Mouse (Mus musculus) gastrocnemius, adult 2 months (tissue): ENCODE data around the gene Mum1. TPM values are rescaled to one million over a fixed set of nuclear protein-coding genes. Genes with fewer than 3 reads are reported as not detected.
"Not testable (repeated sequence)": the region's sequence is repeated elsewhere in the genome, so short reads cannot be mapped to it uniquely, and the experiment has no call there.

ENCODE experiments used
- DNase-seq: peaks from one replicate; pipeline ENCODE4 v3.0.0; 2022
- H3K27ac ChIP-seq: fragments of 200-600 bp; 2 replicates; pipeline ENCODE4 v1.8.1; 2022; ENCODE audit warnings: mild to moderate bottlenecking
- H3K4me3 ChIP-seq: fragments of 200-600 bp; 2 replicates; pipeline ENCODE4 v1.8.1; 2022; ENCODE audit warnings: mild to moderate bottlenecking, moderate library complexity
- CTCF ChIP-seq: fragments of 200-600 bp; IDR thresholded peaks from 2 replicates; pipeline ENCODE4 v1.8.1; 2022; ENCODE audit warnings: antibody characterized with exemption, mild to moderate bottlenecking, moderate library complexity
- intact Hi-C: fragments of 180-260 bp; cut with DNase I; formaldehyde crosslinking; loops from one replicate; pipeline ENCODE4 v1.15.1; 2025
- total RNA-seq, 2 experiments: library from RNA; stranded (reverse); gene quantifications; 2 replicates each; pipeline ENCODE4 v1.2.3; 2021

Mum1 gene
- total RNA-seq, 2 experiments from 2014 or later: 12.2 to 19.2 TPM

GRCm38 (mm10) chr10:80215048-80215772 lies 11.0 kb upstream of the Mum1 start:
- intact Hi-C loops: no loop called here
- H3K27ac ChIP-seq: no peak overlapping the region; the same call in 1 of the 2 replicates
- H3K4me3 ChIP-seq: no peak overlapping the region
- no peak for TF ChIP-seq CTCF
- DNase-seq: no peak

- no peak for DNase-seq
- no peak for TF ChIP-seq CTCF
- H3K27ac ChIP-seq: no peak overlapping the region
- intact Hi-C loops: no loop called here
- H3K4me3 ChIP-seq: no peak overlapping the region
Measured at GRCm38 (mm10) chr10:80220676-80221075, 5.6 kb upstream of the Mum1 start.

GRCm38 (mm10) chr10:80223137-80223536 lies 3.1 kb upstream of the Mum1 start:
- DNase-seq, H3K27ac ChIP-seq, intact Hi-C loops, H3K4me3 ChIP-seq: not testable (repeated sequence)

GRCm38 (mm10) chr10:80226071-80226415 lies 191 bp upstream of the Mum1 start:
- intact Hi-C loops: loop anchor here (2.0 kb wide), 2 partner anchors 19 to 27 kb away; no protein-coding TSS in a partner anchor
- DNase-seq: no peak
- H3K27ac ChIP-seq: peak overlapping the region; percentile 94
- no peak for TF ChIP-seq CTCF
- peak overlapping the region; percentile 73 for H3K4me3 ChIP-seq

GRCm38 (mm10) chr10:80227166-80227539 lies 919 bp downstream of the Mum1 start:
- no peak for DNase-seq
- no peak for TF ChIP-seq CTCF
- Histone ChIP-seq H3K27ac (peak overlapping the region; percentile 94), H3K4me3 (peak overlapping the region; percentile 73)
- intact Hi-C loops: loop anchor here (2.0 kb wide), 2 partner anchors 18 to 28 kb away; no protein-coding TSS in a partner anchor

GRCm38 (mm10) chr10:80227877-80228775 lies 1.9 kb downstream of the Mum1 start:
- H3K4me3 ChIP-seq: peak overlapping the region; percentile 73
- DNase-seq: peak; percentile 74
- TF ChIP-seq CTCF: no peak
- intact Hi-C loops: loop anchor here (2.0 kb wide), 2 partner anchors 17 to 29 kb away; no protein-coding TSS in a partner anchor
- peak overlapping the region; percentile 94 for H3K27ac ChIP-seq

- no peak for TF ChIP-seq CTCF
- H3K27ac ChIP-seq: peak overlapping the region; percentile 35; the same call in 1 of the 2 replicates
- DNase-seq: no peak
- H3K4me3 ChIP-seq: no peak overlapping the region
- intact Hi-C loops: no loop called here
Measured at GRCm38 (mm10) chr10:80236145-80236825, 10.1 kb downstream of the Mum1 start.

- DNase-seq: no peak
- no peak for TF ChIP-seq CTCF
- no peak overlapping the region for H3K27ac ChIP-seq
- intact Hi-C loops: no loop called here
- no peak overlapping the region for H3K4me3 ChIP-seq
Measured at GRCm38 (mm10) chr10:80237020-80237419, 10.8 kb downstream of the Mum1 start.

- H3K27ac ChIP-seq: no peak overlapping the region
- no peak for TF ChIP-seq CTCF
- H3K4me3 ChIP-seq: no peak overlapping the region
- intact Hi-C loops: no loop called here
- no peak for DNase-seq
Measured at GRCm38 (mm10) chr10:80238306-80238705, 12.1 kb downstream of the Mum1 start.

- Histone ChIP-seq H3K27ac (no peak overlapping the region), H3K4me3 (no peak overlapping the region)
- no peak for TF ChIP-seq CTCF
- DNase-seq: no peak
- intact Hi-C loops: no loop called here
Measured at GRCm38 (mm10) chr10:80239791-80240190, 13.6 kb downstream of the Mum1 start.

GRCm38 (mm10) chr10:80242088-80242487 lies 15.9 kb downstream of the Mum1 start:
- intact Hi-C loops: no loop called here
- no peak for TF ChIP-seq CTCF
- no peak overlapping the region for H3K27ac ChIP-seq
- H3K4me3 ChIP-seq: no peak overlapping the region
- DNase-seq: no peak

GRCm38 (mm10) chr10:80242607-80243006 lies 16.4 kb downstream of the Mum1 start:
- intact Hi-C loops: no loop called here
- TF ChIP-seq CTCF: no peak
- no peak overlapping the region for H3K4me3 ChIP-seq
- no peak for DNase-seq
- H3K27ac ChIP-seq: no peak overlapping the region
